ENCODE assay signal across 24 mouse cellular contexts in the genomic region with DNA sequence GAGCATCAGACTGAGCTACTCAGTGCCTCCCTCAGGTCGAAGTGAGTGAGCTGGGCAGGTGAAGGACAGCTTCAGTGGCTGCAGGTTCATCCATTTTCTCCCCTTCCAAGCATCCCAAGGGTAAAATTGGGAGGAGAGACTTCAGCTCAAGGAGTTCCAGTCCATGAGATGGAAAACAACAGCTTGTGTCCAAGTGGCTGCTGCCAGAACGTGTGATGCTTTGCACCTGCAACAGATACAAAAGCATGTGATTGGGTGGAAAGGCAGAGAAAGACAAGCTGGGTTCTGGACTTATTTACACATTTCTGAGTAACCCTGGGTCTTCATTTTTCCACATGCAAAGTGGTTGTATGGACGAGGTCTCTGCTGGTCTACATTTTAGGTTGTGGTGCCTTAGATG.
A peak's percentile ranks its signal among the peaks of the same experiment; 100 is the strongest.
DNase-seq lines count a peak whose midpoint lies in the region; ATAC-seq and TF ChIP-seq lines count a peak whose summit lies in the region.
"Had no signal": no experiment of that assay in that cellular context is flagged by ENCODE, and none has a peak within 500 bp of the region (broad histone marks: within the 10 kb centered on the region; RNA-seq: fewer than 3 reads in every experiment).

No protein-coding gene starts in this region.

- H3K4me1 ChIP-seq in heart, adult 2 months (ENCODE audit: control insufficient read depth, insufficient read depth, low read length): peaks cover 2% of the 10 kb centered on the region; the same call in 1 of the 2 replicates
- peaks cover 10% of the 10 kb centered on the region for H3K4me1 ChIP-seq in heart, embryonic 12.5 days (replicated peaks)
- H3K4me1 ChIP-seq in intestine, embryonic 14.5 days (replicated peaks; ENCODE audit: control insufficient read depth, insufficient read depth, low read length): no peaks in the 10 kb centered on the region
- no peaks in the 10 kb centered on the region for H3K4me1 ChIP-seq in intestine, embryonic 16.5 days (ENCODE audit: control insufficient read depth, insufficient read depth, low read length)
- H3K4me1 ChIP-seq: embryonic facial prominence, embryonic 12.5 days; embryonic facial prominence, embryonic 15.5 days; hindbrain, embryonic 12.5 days; hindbrain, embryonic 15.5 days; intestine, embryonic 15.5 days had no signal

- TF ChIP-seq EP300 in heart, adult 2 months (IDR thresholded peaks at IDR 0.05; ENCODE audit: insufficient read depth, low read depth, low read length): 0 out of 2 replicates have a peak, but pooled peaks have one; percentile 21

- DNase-seq in heart, adult 2 months: peak; percentile 45 to 50
- peak; percentile 47 for DNase-seq in intestine, embryonic 14.5 days (ENCODE audit: low spot score)
- peak; percentile 36 to 46 for DNase-seq in heart, postnatal 10 days
- peak; percentile 26 to 39 for DNase-seq in heart, postnatal 14 days
- DNase-seq: adrenal gland, adult 2 months; adrenal gland, postnatal 14 days; cerebellum, adult 11 months; cerebellum, adult 2 months; cerebellum, adult 9-11 months; cerebellum, postnatal 25 days; forebrain, postnatal 0 days; gastrocnemius, adult 2 months; gastrocnemius, postnatal 14 days; kidney, adult 18-20 months had no signal

- H3K36me3 ChIP-seq in heart, adult 2 months (ENCODE audit: control insufficient read depth, insufficient read depth, low read length): no peaks in the 10 kb centered on the region
- no peaks in the 10 kb centered on the region for H3K36me3 ChIP-seq in heart, embryonic 12.5 days
- no peaks in the 10 kb centered on the region for H3K36me3 ChIP-seq in intestine, embryonic 14.5 days (ENCODE audit: control insufficient read depth, insufficient read depth, low read length)
- no peaks in the 10 kb centered on the region for H3K36me3 ChIP-seq in intestine, embryonic 16.5 days (ENCODE audit: control insufficient read depth, insufficient read depth, low read length)
- H3K36me3 ChIP-seq: embryonic facial prominence, embryonic 12.5 days; embryonic facial prominence, embryonic 15.5 days; heart, embryonic 13.5 days; hindbrain, embryonic 12.5 days; hindbrain, embryonic 15.5 days; intestine, embryonic 15.5 days had no signal

- no peak overlapping the region for H3K4me3 ChIP-seq in heart, adult 2 months
- no peak overlapping the region for H3K4me3 ChIP-seq in heart, embryonic 12.5 days
- no peak overlapping the region for H3K4me3 ChIP-seq in intestine, embryonic 14.5 days (ENCODE audit: low read depth, low read length)
- H3K4me3 ChIP-seq in intestine, embryonic 16.5 days (ENCODE audit: low read length): no peak overlapping the region
- H3K4me3 ChIP-seq: embryonic facial prominence, embryonic 12.5 days; embryonic facial prominence, embryonic 15.5 days; gastrocnemius, adult 2 months; heart, embryonic 13.5 days; hindbrain, embryonic 12.5 days; hindbrain, embryonic 15.5 days; intestine, embryonic 15.5 days had no signal

- no peaks in the 10 kb centered on the region for H3K27me3 ChIP-seq in heart, adult 2 months (ENCODE audit: control insufficient read depth, insufficient read depth, low read length)
- peaks cover 9% of the 10 kb centered on the region; the same call in 1 of the 2 replicates for H3K27me3 ChIP-seq in heart, embryonic 12.5 days (replicated peaks)
- H3K27me3 ChIP-seq in intestine, embryonic 14.5 days (replicated peaks; ENCODE audit: control insufficient read depth, insufficient read depth, low read length): no peaks in the 10 kb centered on the region
- no peaks in the 10 kb centered on the region for H3K27me3 ChIP-seq in intestine, embryonic 16.5 days (replicated peaks; ENCODE audit: control insufficient read depth, insufficient read depth, low read length)
- H3K27me3 ChIP-seq: embryonic facial prominence, embryonic 12.5 days; embryonic facial prominence, embryonic 15.5 days; hindbrain, embryonic 12.5 days; hindbrain, embryonic 15.5 days; intestine, embryonic 15.5 days had no signal

- H3K9ac ChIP-seq in heart, adult 2 months (ENCODE audit: low read depth, low read length): no peak overlapping the region
- no peak overlapping the region for H3K9ac ChIP-seq in heart, embryonic 12.5 days
- H3K9ac ChIP-seq in intestine, embryonic 14.5 days (ENCODE audit: low read length): no peak overlapping the region
- H3K9ac ChIP-seq in intestine, embryonic 16.5 days (ENCODE audit: low read depth, low read length): no peak overlapping the region
- H3K9ac ChIP-seq: embryonic facial prominence, embryonic 12.5 days; embryonic facial prominence, embryonic 15.5 days; forebrain, postnatal 0 days; heart, embryonic 13.5 days; hindbrain, embryonic 12.5 days; hindbrain, embryonic 15.5 days; intestine, embryonic 15.5 days had no signal

- TF ChIP-seq CTCF in heart, adult 2 months (IDR thresholded peaks at IDR 0.05): no peak

- H3K27ac ChIP-seq in heart, adult 2 months: no peak overlapping the region
- H3K27ac ChIP-seq in heart, embryonic 12.5 days (ENCODE audit: poor library complexity, severe bottlenecking): no peak overlapping the region
- H3K27ac ChIP-seq in intestine, embryonic 14.5 days (ENCODE audit: low read depth): no peak overlapping the region
- no peak overlapping the region; the same call in 1 of the 2 replicates for H3K27ac ChIP-seq in intestine, embryonic 16.5 days (ENCODE audit: low read length)
- H3K27ac ChIP-seq: embryonic facial prominence, embryonic 12.5 days; embryonic facial prominence, embryonic 15.5 days; gastrocnemius, adult 2 months; heart, embryonic 13.5 days; hindbrain, embryonic 12.5 days; hindbrain, embryonic 15.5 days; intestine, embryonic 15.5 days had no signal

- intact Hi-C loops in heart, adult 2 months (cut with DNase I): loop anchor here (10.0 kb wide), 1 partner anchor 473 kb away; no protein-coding TSS in a partner anchor
- intact Hi-C loops in heart, postnatal 10 days (cut with DNase I): loop anchor here (10.0 kb wide), 1 partner anchor 473 kb away; no protein-coding TSS in a partner anchor
- intact Hi-C loops in heart, postnatal 14 days (cut with DNase I): loop anchor here (10.0 kb wide), 1 partner anchor 473 kb away; no protein-coding TSS in a partner anchor

- H3K4me2 ChIP-seq in heart, embryonic 12.5 days: no peak overlapping the region
- no peak overlapping the region for H3K4me2 ChIP-seq in intestine, embryonic 14.5 days (ENCODE audit: low read length)
- no peak overlapping the region for H3K4me2 ChIP-seq in intestine, embryonic 16.5 days (ENCODE audit: low read depth, low read length)
- H3K4me2 ChIP-seq: embryonic facial prominence, embryonic 12.5 days; embryonic facial prominence, embryonic 15.5 days; heart, embryonic 13.5 days; hindbrain, embryonic 12.5 days; hindbrain, embryonic 15.5 days; intestine, embryonic 15.5 days had no signal

- no peak for TF ChIP-seq POLR2A in heart, adult 2 months (IDR thresholded peaks at IDR 0.05; ENCODE audit: insufficient read depth, low read depth, low read length)

- no peaks in the 10 kb centered on the region for H3K9me3 ChIP-seq in heart, embryonic 12.5 days (replicated peaks)
- H3K9me3 ChIP-seq in intestine, embryonic 14.5 days (ENCODE audit: control insufficient read depth, low read length): no peaks in the 10 kb centered on the region
- no peaks in the 10 kb centered on the region for H3K9me3 ChIP-seq in intestine, embryonic 16.5 days (ENCODE audit: control insufficient read depth, low read length)
- H3K9me3 ChIP-seq: embryonic facial prominence, embryonic 12.5 days; embryonic facial prominence, embryonic 15.5 days; heart, embryonic 13.5 days; hindbrain, embryonic 12.5 days; hindbrain, embryonic 15.5 days; intestine, embryonic 15.5 days had no signal

- no peak for ATAC-seq in heart, embryonic 12.5 days (ENCODE audit: insufficient number of reproducible peaks, low FRiP score)
- ATAC-seq in intestine, embryonic 14.5 days (replicated peaks; ENCODE audit: low FRiP score, low TSS enrichment, low read depth): no peak
- no peak for ATAC-seq in intestine, embryonic 16.5 days
- ATAC-seq: CD4-positive, CD25-positive, alpha-beta regulatory T cell, adult 4 months; forebrain, embryonic 14.5 days; forebrain, postnatal 0 days; intestine, embryonic 15.5 days had no signal

- no peaks in the 10 kb centered on the region for H3K79me2 ChIP-seq in heart, adult 2 months (replicated peaks; ENCODE audit: control insufficient read depth, insufficient read depth, low read length)

- 56% methylated on average over 3 of the region's 3 CpGs for WGBS in heart, adult 2 months
- WGBS in heart, embryonic 12.5 days: 63% methylated on average over 3 of the region's 3 CpGs
- 71% methylated on average over 3 of the region's 3 CpGs for whole genome bisulfite sequencing in intestine, embryonic 14.5 days
- WGBS in intestine, embryonic 16.5 days: 58% methylated on average over 3 of the region's 3 CpGs
